12 mouse cellular contexts compared by ENCODE assay signal in the genomic region with DNA sequence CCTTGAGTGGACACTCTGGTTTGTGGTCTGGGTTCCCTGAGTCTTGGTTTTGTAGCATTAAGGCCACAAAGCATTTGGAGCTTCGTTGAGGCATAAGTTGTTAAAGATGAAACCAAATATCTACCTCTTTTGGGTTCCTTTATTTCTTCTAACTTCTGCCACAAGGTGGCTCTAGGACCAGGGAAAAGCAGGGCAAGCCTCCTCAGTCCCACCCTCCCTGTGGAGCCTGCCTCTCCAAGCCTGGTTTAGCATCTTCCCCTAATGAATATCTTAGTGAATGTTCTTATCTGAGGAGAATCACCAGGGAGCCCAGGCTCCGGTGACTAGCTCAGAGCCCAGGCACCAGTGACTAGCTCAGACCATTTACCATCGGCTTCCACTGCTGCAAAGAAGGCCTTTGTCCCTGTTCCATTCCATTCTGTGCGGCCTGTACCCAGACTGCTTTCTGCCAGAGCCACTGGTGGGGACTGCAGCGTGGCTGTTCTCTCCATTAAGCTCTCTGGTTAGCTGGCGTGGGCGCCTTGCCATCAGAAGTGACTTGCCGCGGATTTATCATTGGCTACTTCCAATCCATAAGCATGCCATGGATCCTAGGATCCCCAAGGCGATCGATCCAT.
DNase-seq lines count a peak whose midpoint lies in the region; ATAC-seq and TF ChIP-seq lines count a peak whose summit lies in the region.
"Had no signal": no experiment of that assay in that cellular context is flagged by ENCODE, and none has a peak within 500 bp of the region (broad histone marks: within the 10 kb centered on the region; RNA-seq: fewer than 3 reads in every experiment).

No protein-coding gene starts in this region.

- DNase-seq in kidney, postnatal 0 days (ENCODE audit: low spot score): peak; percentile 36
- no peak for DNase-seq in kidney, adult 8-10 months
- DNase-seq in ZHBTc4 (ENCODE audit: low read depth, low spot score): peak; percentile 66
- no peak for DNase-seq in adrenal gland, postnatal 25 days
- DNase-seq in urinary bladder, postnatal 10 days (ENCODE audit: low spot score): no peak
- DNase-seq: cerebellum, adult 9-10 months; gastrocnemius, postnatal 36 days; kidney, postnatal 10 days; liver, embryonic 13.5 days; thymus, adult 18-20 months had no signal

- H3K4me1 ChIP-seq in kidney, postnatal 0 days (replicated peaks; ENCODE audit: insufficient read depth, low read length): no peaks in the 10 kb centered on the region
- H3K4me1 ChIP-seq in ES-Bruce4 (ENCODE audit: control insufficient read depth, insufficient read depth, low read length): peaks cover 8% of the 10 kb centered on the region
- H3K4me1 ChIP-seq in midbrain, embryonic 13.5 days (replicated peaks): peaks cover 19% of the 10 kb centered on the region

- no peak for TF ChIP-seq EP300 in ES-Bruce4 (IDR thresholded peaks at IDR 0.05; ENCODE audit: insufficient read depth, low read depth, low read length)

- no peak for TF ChIP-seq POLR2A in ES-Bruce4 (IDR thresholded peaks at IDR 0.05; ENCODE audit: insufficient read depth, low read length)

- no peaks in the 10 kb centered on the region for H3K9me3 ChIP-seq in kidney, postnatal 0 days (replicated peaks; ENCODE audit: low read length)
- no peaks in the 10 kb centered on the region for H3K9me3 ChIP-seq in ES-Bruce4 (replicated peaks; ENCODE audit: control insufficient read depth, insufficient read depth, low read length, poor library complexity, severe bottlenecking)
- H3K9me3 ChIP-seq in midbrain, embryonic 13.5 days: no peaks in the 10 kb centered on the region
- H3K9me3 ChIP-seq: liver, embryonic 13.5 days had no signal

- no peak for ATAC-seq in kidney, postnatal 0 days (replicated peaks; ENCODE audit: low FRiP score, low read depth)
- ATAC-seq in midbrain, embryonic 13.5 days: peak; percentile 41; the same call in 1 of the 2 replicates

- 88% methylated on average over 11 of the region's 11 CpGs for WGBS in kidney, postnatal 0 days
- 72% methylated on average over 11 of the region's 11 CpGs for WGBS in midbrain, embryonic 13.5 days

- no peak overlapping the region for H3K4me3 ChIP-seq in kidney, postnatal 0 days (replicated peaks; ENCODE audit: low read depth, low read length)
- H3K4me3 ChIP-seq in ES-Bruce4 (ENCODE audit: low read depth, low read length): no peak overlapping the region
- no peak overlapping the region for H3K4me3 ChIP-seq in midbrain, embryonic 13.5 days (replicated peaks)
- H3K4me3 ChIP-seq: liver, embryonic 13.5 days had no signal

- peak; percentile 57 for TF ChIP-seq CTCF in kidney, postnatal 0 days (IDR thresholded peaks at IDR 0.05; ENCODE audit: low read depth)
- TF ChIP-seq CTCF in ES-Bruce4 (IDR thresholded peaks at IDR 0.05; ENCODE audit: low read depth, low read length): peak; percentile 44

- H3K9ac ChIP-seq in kidney, postnatal 0 days (ENCODE audit: low read depth, low read length): no peak overlapping the region
- H3K9ac ChIP-seq in ES-Bruce4 (ENCODE audit: low read depth, poor library complexity, severe bottlenecking): no peak overlapping the region
- H3K9ac ChIP-seq in midbrain, embryonic 13.5 days (replicated peaks): no peak overlapping the region
- H3K9ac ChIP-seq: liver, embryonic 13.5 days had no signal

- H3K4me2 ChIP-seq in kidney, postnatal 0 days (ENCODE audit: low read length): no peak overlapping the region
- no peak overlapping the region for H3K4me2 ChIP-seq in midbrain, embryonic 13.5 days (replicated peaks)
- H3K4me2 ChIP-seq: liver, embryonic 13.5 days had no signal

- no peak overlapping the region for H3K27ac ChIP-seq in kidney, postnatal 0 days
- no peak overlapping the region for H3K27ac ChIP-seq in ES-Bruce4 (ENCODE audit: insufficient read depth, low read length)
- peak overlapping the region; percentile 68; the same call in 1 of the 2 replicates for H3K27ac ChIP-seq in midbrain, embryonic 13.5 days
- H3K27ac ChIP-seq: liver, embryonic 13.5 days had no signal

- H3K27me3 ChIP-seq in kidney, postnatal 0 days (ENCODE audit: insufficient read depth, low read length): no peaks in the 10 kb centered on the region
- no peaks in the 10 kb centered on the region for H3K27me3 ChIP-seq in ES-Bruce4 (ENCODE audit: control insufficient read depth, insufficient read depth, low read length, poor library complexity, severe bottlenecking)
- H3K27me3 ChIP-seq in midbrain, embryonic 13.5 days: no peaks in the 10 kb centered on the region
- H3K27me3 ChIP-seq: liver, embryonic 13.5 days had no signal

- H3K36me3 ChIP-seq in kidney, postnatal 0 days (ENCODE audit: insufficient read depth, low read length): 0 out of 2 replicates have a peak, but pooled peaks cover 11% of the 10 kb centered on the region
- H3K36me3 ChIP-seq in ES-Bruce4 (ENCODE audit: control insufficient read depth, insufficient read depth, low read length, poor library complexity, severe bottlenecking): no peaks in the 10 kb centered on the region
- peaks cover 37% of the 10 kb centered on the region for H3K36me3 ChIP-seq in midbrain, embryonic 13.5 days

Comparison
In these comparisons a context has a peak if more than half of its experiments do, and no peak if none do; other contexts are left out.
1. DNase-seq: peak in kidney, postnatal 0 days (single experiment) and ZHBTc4 (single experiment); none in kidney, adult 8-10 months (0 of 2), adrenal gland, postnatal 25 days (single experiment) and urinary bladder, postnatal 10 days (single experiment).